Mouse (Mus musculus) layer of hippocampus, postnatal 10 days (tissue): ENCODE data around the gene Hcn4. TPM values are rescaled to one million over a fixed set of nuclear protein-coding genes. Genes with fewer than 3 reads are reported as not detected.

Experiments
- DNase-seq, 2 experiments: peaks; one replicate each; pipeline ENCODE4 v3.0.0; 2021; ENCODE audit warnings: low spot score in 2 of 2
- total RNA-seq, 2 experiments: library from RNA; stranded (reverse); gene quantifications; 2 replicates each; pipeline ENCODE4 v1.2.3; 2021

Hcn4 gene
- total RNA-seq, 2 experiments from 2014 or later: 9.8 to 10.3 TPM

DNA sequence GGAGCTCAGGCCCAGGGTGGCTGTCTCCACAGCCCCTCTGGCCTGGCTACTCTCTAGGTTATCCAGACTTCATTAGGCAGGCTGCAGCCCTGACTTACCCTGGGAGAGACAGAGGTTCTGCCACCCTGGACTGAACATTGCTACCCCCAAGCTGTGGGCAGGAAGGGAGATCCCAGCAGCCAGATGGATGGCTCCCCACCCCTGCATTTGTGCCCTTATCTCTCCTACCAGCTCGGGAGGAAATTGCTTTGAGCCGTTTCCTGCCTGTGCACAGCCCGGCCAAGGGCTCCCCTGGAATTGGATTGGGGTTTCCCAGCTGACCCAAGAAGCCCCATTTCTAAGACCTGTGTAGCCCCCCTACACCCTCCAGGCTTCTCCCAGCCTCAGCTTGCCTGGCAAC lies 23.8 kb downstream of the Hcn4 start:
- no peak for DNase-seq

- DNase-seq: no peak
Measured at GRCm38 (mm10) chr9:58847676-58848075, 24.5 kb downstream of the Hcn4 start.

DNA sequence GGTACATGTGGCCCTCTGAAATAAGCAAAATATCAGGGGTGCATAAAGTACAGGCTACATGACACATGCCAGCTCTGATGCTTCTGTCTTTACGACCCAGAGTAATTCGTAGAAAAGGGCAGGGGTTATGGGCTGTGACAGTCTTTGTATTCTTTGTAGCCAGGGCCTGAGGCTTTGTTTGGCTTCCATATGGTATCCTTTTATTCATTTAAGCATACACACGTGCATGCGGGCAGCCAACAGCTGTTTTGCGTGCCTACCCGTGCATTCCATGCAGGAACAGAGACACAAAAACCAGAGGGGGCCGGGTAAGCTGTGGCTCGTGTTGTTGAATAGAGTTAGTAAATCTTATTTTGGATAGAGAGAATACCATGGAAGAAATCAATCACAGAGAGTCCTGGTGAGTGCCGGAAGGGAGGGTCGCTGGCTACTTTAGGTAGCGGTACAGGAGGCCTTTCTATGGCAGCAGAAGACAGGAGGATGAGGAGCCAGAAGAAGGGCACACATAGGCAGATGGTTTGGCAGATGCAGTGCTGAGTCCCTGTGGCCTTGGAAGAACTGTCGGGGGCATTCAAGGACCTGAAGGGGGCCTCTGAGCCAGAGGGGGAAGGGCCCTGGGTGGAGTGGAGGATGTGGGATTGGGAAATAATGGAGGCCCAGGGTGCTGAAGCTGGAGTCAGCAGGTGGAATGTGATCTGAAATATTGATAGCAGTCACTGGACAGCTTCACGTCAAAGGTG lies 26.5 kb downstream of the Hcn4 start:
- no peak for DNase-seq

DNA sequence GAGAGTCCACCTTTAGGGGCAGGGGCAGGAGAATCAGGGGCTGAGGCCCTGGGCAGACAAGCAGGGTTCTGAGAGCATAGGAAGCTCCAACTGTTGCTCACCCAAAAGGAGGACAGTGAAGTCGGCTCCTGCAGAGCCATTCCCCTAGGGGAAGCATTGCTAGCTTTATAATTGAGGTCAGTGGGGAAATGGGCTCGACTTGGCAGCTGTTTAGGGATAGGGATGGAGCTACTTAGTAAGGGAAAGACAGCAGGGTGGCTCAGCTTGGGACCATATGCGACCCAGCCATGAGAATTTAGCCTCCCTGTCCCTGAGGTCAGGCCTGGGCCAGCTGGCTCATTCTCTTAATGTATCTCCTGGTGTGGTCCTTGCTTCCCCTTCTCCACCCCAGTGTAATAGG lies 31.7 kb downstream of the Hcn4 start:
- DNase-seq: no peak

DNA sequence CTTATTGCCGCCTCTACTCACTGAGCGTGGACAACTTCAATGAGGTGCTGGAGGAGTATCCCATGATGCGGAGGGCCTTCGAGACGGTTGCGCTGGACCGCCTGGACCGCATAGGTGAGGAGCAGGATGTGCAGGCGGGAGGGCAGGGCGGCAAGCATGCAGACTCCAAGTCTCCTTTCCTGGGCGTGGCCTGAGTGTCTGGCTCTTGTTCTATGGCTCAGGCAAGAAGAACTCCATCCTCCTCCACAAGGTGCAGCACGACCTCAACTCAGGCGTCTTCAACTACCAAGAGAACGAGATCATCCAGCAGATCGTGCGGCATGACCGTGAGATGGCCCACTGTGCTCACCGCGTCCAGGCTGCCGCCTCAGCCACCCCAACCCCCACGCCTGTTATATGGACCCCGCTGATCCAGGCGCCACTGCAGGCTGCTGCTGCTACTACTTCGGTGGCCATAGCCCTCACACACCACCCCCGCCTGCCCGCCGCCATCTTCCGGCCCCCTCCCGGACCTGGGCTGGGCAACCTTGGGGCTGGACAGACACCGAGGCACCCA lies 35.9 kb downstream of the Hcn4 start:
- DNase-seq: no peak

GRCm38 (mm10) chr9:58863826-58864225 lies 40.6 kb downstream of the Hcn4 start:
- DNase-seq: peak; percentile 39 to 46

- DNase-seq: no peak
Measured at GRCm38 (mm10) chr9:58871141-58871540, 47.9 kb downstream of the Hcn4 start.

GRCm38 (mm10) chr9:58873541-58874324 lies 50.5 kb downstream of the Hcn4 start:
- peak; percentile 69 to 78 for DNase-seq

- no peak for DNase-seq
Measured at GRCm38 (mm10) chr9:58874354-58874753, 51.1 kb downstream of the Hcn4 start.

DNA sequence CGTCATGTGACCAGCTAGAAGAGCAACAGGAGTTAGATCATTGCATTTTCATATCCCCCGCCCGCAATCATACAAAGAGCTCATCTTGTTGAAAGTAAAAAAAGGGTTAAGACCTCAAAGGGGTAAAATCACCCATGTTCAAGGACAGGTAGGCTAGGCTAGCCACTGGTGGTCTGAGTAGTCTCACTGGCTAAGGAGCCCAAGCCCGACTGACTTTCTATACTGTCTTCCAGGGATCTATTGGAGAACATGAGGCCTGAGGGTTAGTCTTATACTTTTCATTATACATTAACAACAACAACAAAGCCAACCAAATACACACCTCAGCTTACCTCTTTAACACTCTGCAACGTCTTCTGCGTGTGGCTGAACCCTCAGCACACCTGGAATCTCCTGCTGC lies 52.2 kb downstream of the Hcn4 start:
- DNase-seq: no peak

- DNase-seq: no peak
Measured at GRCm38 (mm10) chr9:58876946-58877625, 53.9 kb downstream of the Hcn4 start.

GRCm38 (mm10) chr9:58879836-58880235 lies 56.6 kb downstream of the Hcn4 start:
- no peak for DNase-seq

DNA sequence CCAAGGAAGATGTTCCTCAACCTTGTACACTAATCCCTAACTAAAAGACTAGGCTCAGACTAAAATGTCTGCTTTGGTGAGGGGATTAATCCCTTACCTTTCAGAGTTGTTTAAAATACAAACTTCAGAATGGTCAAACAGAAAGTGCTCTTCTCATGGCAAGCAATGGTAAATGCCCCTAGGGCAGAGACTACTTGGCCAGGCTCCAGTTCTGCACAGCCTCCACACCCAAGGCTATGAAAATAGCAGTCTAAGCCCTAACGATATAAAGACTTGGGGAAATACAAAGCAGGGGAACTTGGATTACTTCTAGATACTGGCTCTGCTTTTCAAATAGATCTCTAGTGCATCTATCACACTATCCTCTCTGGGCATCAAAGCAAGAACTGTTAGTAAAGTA lies 59.5 kb downstream of the Hcn4 start:
- no peak for DNase-seq

DNA sequence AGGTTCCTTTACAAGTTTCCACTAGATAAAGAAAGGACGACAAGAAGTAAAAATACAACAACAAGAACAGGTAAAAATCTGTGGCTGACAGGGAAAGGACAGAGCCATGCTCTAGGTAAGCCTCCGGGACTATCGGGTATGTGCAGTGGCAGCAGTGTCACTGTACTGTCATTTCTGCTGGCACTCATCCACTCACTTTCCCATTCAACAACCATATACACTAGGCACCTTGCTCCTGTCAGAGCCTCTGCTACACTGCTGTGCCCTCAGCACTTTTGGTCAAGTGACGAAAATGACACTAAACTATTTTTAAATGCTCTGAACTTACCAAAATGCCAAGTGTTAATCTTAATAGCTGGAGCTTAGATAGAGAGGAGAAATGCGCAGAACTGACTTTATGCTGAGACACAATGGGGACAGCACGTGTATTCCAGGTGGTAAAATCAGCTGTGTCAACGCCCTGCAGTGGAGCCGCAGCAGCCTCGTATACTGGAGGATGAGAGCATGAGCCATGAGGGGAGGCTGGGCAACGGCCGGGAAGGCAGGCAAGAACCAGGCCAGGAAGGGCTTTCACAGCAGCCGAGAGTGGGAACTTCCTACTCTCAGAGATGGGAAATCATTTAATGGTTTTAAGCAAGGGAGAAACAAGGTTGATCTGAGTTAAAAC lies 66.7 kb downstream of the Hcn4 start:
- DNase-seq: no peak

DNA sequence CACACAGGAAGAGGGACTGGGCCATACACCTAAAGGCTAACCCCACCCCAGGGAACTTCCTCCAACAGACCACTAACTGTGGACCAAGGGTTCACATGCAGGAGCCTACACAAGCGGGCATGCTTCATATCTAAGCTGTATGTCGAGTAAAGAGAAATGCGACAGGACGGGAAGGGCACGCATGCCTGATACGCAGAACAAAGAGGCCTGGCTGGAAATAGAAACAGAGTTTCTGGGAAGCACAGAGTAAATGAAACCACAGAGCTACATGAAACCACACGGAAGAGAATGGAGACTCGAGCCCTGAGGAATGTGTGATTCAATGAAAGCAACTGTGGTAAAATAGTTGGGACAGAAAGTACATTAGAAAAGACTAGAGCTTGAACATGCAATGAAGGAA lies 67.7 kb downstream of the Hcn4 start:
- DNase-seq: no peak

- no peak for DNase-seq
Measured at GRCm38 (mm10) chr9:58891840-58892640, 68.8 kb downstream of the Hcn4 start.

DNA sequence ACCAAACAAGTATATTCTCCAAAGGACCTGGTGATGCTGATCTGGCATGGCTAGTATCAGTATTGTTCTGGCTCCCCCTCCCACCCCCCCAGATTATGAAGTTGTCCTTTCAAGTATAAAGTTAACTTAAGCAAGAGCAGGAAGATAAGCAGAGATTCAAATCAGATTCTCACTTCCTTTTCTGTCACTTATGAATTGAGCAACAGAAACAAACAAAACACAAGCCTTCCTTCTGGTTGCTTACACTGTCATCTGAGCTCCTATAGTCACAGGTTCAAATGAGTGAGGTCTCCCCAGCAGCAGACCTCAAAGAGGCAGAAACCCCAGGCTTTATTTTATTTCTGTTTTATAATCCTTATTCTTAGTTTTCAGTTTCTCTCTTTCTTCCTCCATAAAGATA lies 76.4 kb downstream of the Hcn4 start:
- DNase-seq: no peak

GRCm38 (mm10) chr9:58902869-58903585 lies 79.8 kb downstream of the Hcn4 start:
- peak; percentile 51 to 67 for DNase-seq
